Mouse (Mus musculus) testis, adult 2 months (tissue): ENCODE measurements around the gene Spred1.

Source experiments
- CTCF ChIP-seq: fragments of 200-500 bp; IDR thresholded peaks from 2 replicates; pipeline ENCODE4 v1.5.1; 2012; ENCODE audit warnings: low read depth, mild to moderate bottlenecking, inconsistent platforms, low read length, moderate library complexity; ENCODE audit not compliant: control insufficient read depth, insufficient read depth, insufficient replicate concordance
- POLR2A ChIP-seq: fragments of 200-500 bp; IDR thresholded peaks from 2 replicates; pipeline ENCODE4 v1.6.1; 2012; ENCODE audit warnings: low read depth, mild to moderate bottlenecking, inconsistent platforms, low read length, moderate library complexity; ENCODE audit not compliant: control insufficient read depth

DNA sequence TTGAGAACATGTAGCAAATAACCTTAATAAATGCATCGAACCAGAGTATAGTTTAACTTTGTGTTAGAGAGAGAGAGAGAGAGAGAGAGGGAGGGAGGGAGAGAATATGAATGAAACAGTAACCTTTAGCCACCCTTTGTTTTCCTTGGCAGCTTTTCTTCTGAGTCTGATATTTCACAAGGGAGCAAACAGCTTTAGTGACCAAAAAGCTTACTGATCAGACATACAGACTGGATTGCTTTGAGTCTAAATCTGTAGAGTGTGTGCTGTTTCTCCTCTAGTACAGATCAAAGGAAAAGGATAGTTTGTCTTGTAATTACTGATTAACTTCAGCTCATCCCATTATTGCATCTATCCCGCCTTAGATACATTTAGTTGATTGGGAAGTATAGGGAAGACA, 8.0 kb downstream of the Spred1 start:
- TF ChIP-seq CTCF (no peak), POLR2A (no peak)
